Comparison of ENCODE assay signal across 22 mouse cellular contexts in the genomic region with DNA sequence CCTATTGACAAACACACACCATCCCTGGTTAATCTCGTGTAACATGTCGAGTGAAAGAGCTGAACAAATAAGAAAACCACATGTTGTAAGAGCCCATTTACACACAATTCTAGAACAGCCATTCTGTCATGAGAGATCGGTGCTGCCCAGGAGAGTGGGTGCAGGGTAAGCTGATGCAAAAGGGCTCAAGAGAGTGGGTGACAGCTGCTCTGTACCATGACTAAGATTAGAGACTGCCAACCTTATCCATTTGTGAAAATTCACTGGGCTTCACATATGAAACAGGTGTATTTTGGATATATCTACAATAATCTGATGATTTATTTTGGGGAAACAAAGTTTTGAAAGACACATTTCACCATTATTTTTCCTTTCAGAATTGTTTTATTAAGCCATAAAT. TPM values are rescaled to one million over a fixed set of nuclear protein-coding genes. Genes with fewer than 3 reads are reported as not detected.
DNase-seq lines count a peak whose midpoint lies in the region; TF ChIP-seq lines count a peak whose summit lies in the region.
"Had no signal": no experiment of that assay in that cellular context is flagged by ENCODE, and none has a peak within 500 bp of the region (broad histone marks: within the 10 kb centered on the region; RNA-seq: fewer than 3 reads in every experiment).

No protein-coding gene starts in this region.

- peaks cover 83% of the 10 kb centered on the region for H3K79me2 ChIP-seq in myocyte (ENCODE audit: control insufficient read depth, insufficient read depth)

- H3K4me2 ChIP-seq in myocyte (ENCODE audit: low read depth): peak overlapping the region; percentile 4

- H3K36me3 ChIP-seq in myocyte (ENCODE audit: control insufficient read depth, insufficient read depth): no peaks in the 10 kb centered on the region

- no peak for DNase-seq in adrenal gland, postnatal 25 days
- DNase-seq: adrenal gland, adult 2 months; adrenal gland, adult 8-10 months; adrenal gland, postnatal 10 days; adrenal gland, postnatal 14 days; adrenal gland, postnatal 36 days; B cell, adult 2 months; cerebellum, adult 11 months; cerebellum, adult 11-12 months; cerebellum, adult 18-20 months; cerebellum, adult 2 months; cerebellum, adult 8-10 months had no signal

- no peak overlapping the region for H3ac ChIP-seq in myocyte (ENCODE audit: control insufficient read depth, insufficient read length)

- no peak overlapping the region for H3K4me3 ChIP-seq in myocyte

- TF ChIP-seq POLR2A in myocyte (IDR thresholded peaks at IDR 0.05; ENCODE audit: insufficient read length, low read depth): no peak

- H3K27me3 ChIP-seq in myocyte (ENCODE audit: control insufficient read depth, insufficient read depth, insufficient read length): no peaks in the 10 kb centered on the region
- H3K27me3 ChIP-seq: CH12.LX, Patski had no signal

TF ChIP-seq in myocyte, 11 proteins besides CTCF, POLR2A, EP300 and RAD21:
- TF ChIP-seq MYOG (IDR thresholded peaks at IDR 0.05; ENCODE audit: control insufficient read depth in 1 of 3, insufficient read depth in 1 of 3, insufficient read length in 2 of 3, low read depth in 2 of 3) (peak; percentile 39 to 93 (median 90)), USF1 (IDR thresholded peaks at IDR 0.05; ENCODE audit: low read depth) (no peak), REST (IDR thresholded peaks at IDR 0.05; ENCODE audit: insufficient read depth, insufficient read length) (no peak), SRF (IDR thresholded peaks at IDR 0.05; ENCODE audit: control insufficient read depth, insufficient read length, low read depth) (no peak), E2F4 (IDR thresholded peaks at IDR 0.05; ENCODE audit: insufficient read depth) (no peak), TCF3 (IDR thresholded peaks at IDR 0.05; ENCODE audit: insufficient read length, low read depth) (peak; percentile 5), TCF12 (IDR thresholded peaks at IDR 0.05; ENCODE audit: insufficient read depth, poor library complexity, severe bottlenecking) (peak; percentile 72), MAX (IDR thresholded peaks at IDR 0.05; ENCODE audit: low read depth) (no peak), POLR2AphosphoS2 (IDR thresholded peaks at IDR 0.05; ENCODE audit: insufficient read length, low read depth) (no peak), MYOD1 (IDR thresholded peaks at IDR 0.05; ENCODE audit: control insufficient read depth in 1 of 3, insufficient read length in 2 of 3, low read depth in 2 of 3) (peak; percentile 44 to 84 (median 62)), CEBPB (IDR thresholded peaks at IDR 0.05; ENCODE audit: insufficient read depth, poor library complexity, severe bottlenecking) (peak; percentile 63; the same call in 1 of the 2 replicates)

RNA-seq across cellular contexts. Expression of a gene that starts 26.6 kb away (rescaled TPM):
- polyA plus RNA-seq in myocyte (2012; fragmentation: generic; extraction: Trizol): 28.2 TPM
- 48.2 and 58.0 TPM in 2 replicates for total RNA-seq in adrenal gland, postnatal 25 days (2021)

RNA-seq across cellular contexts. Expression of a gene that starts 37.6 kb away (rescaled TPM):
- 0.01 TPM for polyA plus RNA-seq in myocyte (2012; fragmentation: generic; extraction: Trizol)
- total RNA-seq in adrenal gland, postnatal 25 days (2021): 0.18 TPM in 1 of 2 replicates, not detected in the other
- total RNA-seq: adrenal gland, adult 18-20 months; adrenal gland, adult 2 months; adrenal gland, postnatal 14 days; adrenal gland, postnatal 36 days; CH12.LX; ES-E14; MEL had no signal
- polyA plus RNA-seq: activated CD4-positive, CD25-positive, alpha-beta regulatory T cell, adult 4 months; adrenal gland, adult 2 months; C2C12; CD4-positive, CD25-positive, alpha-beta regulatory T cell, adult 4 months; G1E had no signal
